Comparison of ENCODE assay signal across 9 mouse cellular contexts in the genomic region with DNA sequence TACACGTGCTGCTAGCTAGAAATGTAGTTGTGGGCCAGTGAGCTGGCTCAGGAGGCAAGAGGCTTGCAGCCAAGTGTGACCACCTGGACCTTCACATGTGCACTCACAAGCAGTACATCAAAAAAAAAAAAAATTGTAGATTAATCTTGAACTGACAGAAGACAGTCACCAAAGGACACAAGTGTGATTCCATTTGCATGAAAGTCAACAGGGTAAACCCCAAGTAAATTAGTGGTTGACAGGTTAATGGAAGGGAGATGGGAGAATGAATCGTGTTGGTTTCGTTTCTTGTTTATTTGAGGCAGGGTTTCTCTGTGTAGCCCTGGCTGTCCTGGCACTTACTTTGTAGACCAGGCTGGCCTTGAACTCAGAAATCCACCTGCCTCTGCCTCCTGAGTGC. TPM values are rescaled to one million over a fixed set of nuclear protein-coding genes. Genes with fewer than 3 reads are reported as not detected.
DNase-seq lines count a peak whose midpoint lies in the region; ATAC-seq and TF ChIP-seq lines count a peak whose summit lies in the region.
"Had no signal": no experiment of that assay in that cellular context is flagged by ENCODE, and none has a peak within 500 bp of the region (broad histone marks: within the 10 kb centered on the region; RNA-seq: fewer than 3 reads in every experiment).

No protein-coding gene starts in this region.

- TF ChIP-seq CTCF in C2C12 (IDR thresholded peaks at IDR 0.05; ENCODE audit: control insufficient read depth, insufficient read depth, insufficient read length): no peak
- TF ChIP-seq CTCF in forebrain, postnatal 0 days (IDR thresholded peaks at IDR 0.05; ENCODE audit: low read depth): no peak

- H3K4me2 ChIP-seq in forebrain, postnatal 0 days (ENCODE audit: low read depth): peak overlapping the region; percentile 74
- H3K4me2 ChIP-seq in liver, embryonic 16.5 days (ENCODE audit: low read depth, low read length): peak overlapping the region; percentile 58

- WGBS in forebrain, postnatal 0 days: 48% methylated on average over 3 of the region's 3 CpGs
- WGBS in liver, embryonic 16.5 days (ENCODE audit: insufficient replicate concordance): 44% methylated on average over 3 of the region's 3 CpGs

- H3K36me3 ChIP-seq in C2C12 (ENCODE audit: control insufficient read depth, insufficient read depth): peaks cover 32% of the 10 kb centered on the region
- peaks cover 12% of the 10 kb centered on the region; the same call in 1 of the 2 replicates for H3K36me3 ChIP-seq in forebrain, postnatal 0 days (ENCODE audit: insufficient read depth)
- H3K36me3 ChIP-seq in liver, embryonic 16.5 days (ENCODE audit: control insufficient read depth, insufficient read depth): peaks cover 12% of the 10 kb centered on the region

- no peak overlapping the region for H3K27ac ChIP-seq in forebrain, postnatal 0 days (ENCODE audit: low read depth, low read length)
- H3K27ac ChIP-seq in liver, embryonic 16.5 days (ENCODE audit: low read length): no peak overlapping the region

- no peak for ATAC-seq in forebrain, postnatal 0 days
- ATAC-seq in liver, embryonic 16.5 days (ENCODE audit: low read depth): no peak
- ATAC-seq in inflammation-experienced regulatory T-cells, adult 6 months: no peak

- H3K79me2 ChIP-seq in C2C12 (ENCODE audit: control insufficient read depth, insufficient read depth): peaks cover 5% of the 10 kb centered on the region

- peaks cover 4% of the 10 kb centered on the region for H3K79me3 ChIP-seq in C2C12 (ENCODE audit: low read depth)

- peaks cover 6% of the 10 kb centered on the region; the same call in 1 of the 2 replicates for H3K4me1 ChIP-seq in forebrain, postnatal 0 days (ENCODE audit: insufficient read depth)
- peaks cover 12% of the 10 kb centered on the region for H3K4me1 ChIP-seq in liver, embryonic 16.5 days (ENCODE audit: control insufficient read depth, low read depth, low read length)

- no peaks in the 10 kb centered on the region for H3K27me3 ChIP-seq in C2C12 (ENCODE audit: control insufficient read depth, insufficient read depth, insufficient read length)
- H3K27me3 ChIP-seq in forebrain, postnatal 0 days (ENCODE audit: insufficient read depth, low read length): no peaks in the 10 kb centered on the region
- no peaks in the 10 kb centered on the region for H3K27me3 ChIP-seq in liver, embryonic 16.5 days (ENCODE audit: control insufficient read depth, insufficient read depth, low read depth, low read length)

- H3K9ac ChIP-seq in forebrain, postnatal 0 days: no peak overlapping the region
- H3K9ac ChIP-seq in liver, embryonic 16.5 days (ENCODE audit: low read depth, low read length): peak overlapping the region; percentile 57

- peak overlapping the region; percentile 60 for H3K4me3 ChIP-seq in C2C12 (ENCODE audit: insufficient read depth, poor library complexity, severe bottlenecking)
- peak overlapping the region; percentile 54 for H3K4me3 ChIP-seq in forebrain, postnatal 0 days (ENCODE audit: low read depth, low read length)
- peak overlapping the region; percentile 79 for H3K4me3 ChIP-seq in liver, embryonic 16.5 days (ENCODE audit: low read depth, low read length)

- DNase-seq in heart, adult 11 months: peak; percentile 53
- no peak for DNase-seq in heart, postnatal 14 days
- no peak for DNase-seq in forebrain, postnatal 0 days
- DNase-seq in left cerebral cortex, postnatal 10 days (ENCODE audit: extremely low spot score in 1 of 2, low spot score in 2 of 2): no peak
- no peak for DNase-seq in layer of hippocampus, adult 8-10 months (ENCODE audit: low spot score in 2 of 2)
- DNase-seq: gastrocnemius, postnatal 14 days had no signal

- intact Hi-C loops in heart, postnatal 14 days (cut with DNase I): loop anchor here (5.0 kb wide), 2 partner anchors 74 to 209 kb away; a partner anchor contains a TSS
- intact Hi-C loops in left cerebral cortex, postnatal 10 days (cut with DNase I): no loop called here

- H3K9me3 ChIP-seq in forebrain, postnatal 0 days (ENCODE audit: low read length): no peaks in the 10 kb centered on the region
- no peaks in the 10 kb centered on the region for H3K9me3 ChIP-seq in liver, embryonic 16.5 days (replicated peaks; ENCODE audit: control insufficient read depth, low read length)

- H3ac ChIP-seq in C2C12 (ENCODE audit: control insufficient read depth, insufficient read length, low read depth): no peak overlapping the region

TF ChIP-seq in C2C12, 6 proteins besides CTCF, POLR2A, EP300 and RAD21:
- no peak for TF ChIP-seq MYOG (IDR thresholded peaks at IDR 0.05; ENCODE audit: control insufficient read depth, extremely low read depth, insufficient read length)
- TF ChIP-seq USF1 (IDR thresholded peaks at IDR 0.05; ENCODE audit: low read depth): no peak
- TF ChIP-seq CEBPB (IDR thresholded peaks at IDR 0.05; ENCODE audit: low read depth): no peak
- TF ChIP-seq MYOD1 (IDR thresholded peaks at IDR 0.05; ENCODE audit: control insufficient read depth, insufficient read length, low read depth): no peak
- no peak for TF ChIP-seq MAX (IDR thresholded peaks at IDR 0.05)
- no peak for TF ChIP-seq FOSL1 (IDR thresholded peaks at IDR 0.05; ENCODE audit: insufficient read depth, low read length, poor library complexity, severe bottlenecking)

RNA-seq across cellular contexts. Expression of a gene that starts 1.3 kb away (rescaled TPM):
- total RNA-seq in heart, postnatal 14 days (2021): 1 to 10 TPM; 3.2 to 4.5 TPM
- 45.1 TPM for polyA plus RNA-seq in C2C12 (2012; fragmentation: generic; extraction: Trizol)
- 45.7 and 46.1 TPM in 2 replicates for total RNA-seq in forebrain, postnatal 0 days (2014; rRNA removed)
- 42.9 and 44.3 TPM in 2 replicates for polyA plus RNA-seq in forebrain, postnatal 0 days (2015; fragmentation: Nextera tagmentation; extraction: Ambion mirVana)
- polyA plus RNA-seq in liver, embryonic 16.5 days (2015; fragmentation: Nextera tagmentation; extraction: Ambion mirVana): 29.1 and 35.1 TPM in 2 replicates
- 10 to 100 TPM; 12.6 to 13.0 TPM for total RNA-seq in left cerebral cortex, postnatal 10 days (2021)
- total RNA-seq in layer of hippocampus, adult 8-10 months (2022): 10 to 100 TPM; 14.3 to 19.6 (median 16.7) TPM
- polyA plus RNA-seq in inflammation-experienced regulatory T-cells, adult 6 months (2017; shearing (Covaris generic)): 10 to 100 TPM; 10.0 to 36.5 (median 16.6) TPM

RNA-seq across cellular contexts. Expression of a gene that starts 8.3 kb away (rescaled TPM):
- 10 to 100 TPM; 70.5 to 71.1 TPM for total RNA-seq in heart, postnatal 14 days (2021)
- 42.6 TPM for polyA plus RNA-seq in C2C12 (2012; fragmentation: generic; extraction: Trizol)
- total RNA-seq in forebrain, postnatal 0 days (2014; rRNA removed): 54.5 and 63.7 TPM in 2 replicates
- polyA plus RNA-seq in forebrain, postnatal 0 days (2015; fragmentation: Nextera tagmentation; extraction: Ambion mirVana): 88.7 and 92.5 TPM in 2 replicates
- 39.1 and 39.2 TPM in 2 replicates for polyA plus RNA-seq in liver, embryonic 16.5 days (2015; fragmentation: Nextera tagmentation; extraction: Ambion mirVana)
- total RNA-seq in left cerebral cortex, postnatal 10 days (2021): 10 to 100 TPM; 75.4 to 83.2 TPM
- 100 to 1,000 TPM in 1 of 4 experiments, 10 to 100 TPM in 3; 94.3 to 102 (median 99.2) TPM for total RNA-seq in layer of hippocampus, adult 8-10 months (2022)
- polyA plus RNA-seq in inflammation-experienced regulatory T-cells, adult 6 months (2017; shearing (Covaris generic)): 100 to 1,000 TPM in 2 of 3 experiments, 10 to 100 TPM in 1; 97.9 to 114 (median 103) TPM

RNA-seq across cellular contexts. Expression of a gene that starts 38.3 kb away (rescaled TPM):
- total RNA-seq in heart, postnatal 14 days (2021): 10 to 100 TPM; 20.6 to 20.7 TPM
- polyA plus RNA-seq in C2C12 (2012; fragmentation: generic; extraction: Trizol): 6.0 TPM
- total RNA-seq in forebrain, postnatal 0 days (2014; rRNA removed): 24.9 and 25.2 TPM in 2 replicates
- 23.5 and 29.3 TPM in 2 replicates for polyA plus RNA-seq in forebrain, postnatal 0 days (2015; fragmentation: Nextera tagmentation; extraction: Ambion mirVana)
- polyA plus RNA-seq in liver, embryonic 16.5 days (2015; fragmentation: Nextera tagmentation; extraction: Ambion mirVana): 10.1 and 13.5 TPM in 2 replicates
- total RNA-seq in left cerebral cortex, postnatal 10 days (2021): 100 to 1,000 TPM in 1 of 2 experiments, 10 to 100 TPM in 1; 84.6 to 108 TPM
- 100 to 1,000 TPM in 1 of 4 experiments, 10 to 100 TPM in 3; 81.9 to 101 (median 90.3) TPM for total RNA-seq in layer of hippocampus, adult 8-10 months (2022)
- 100 to 1,000 TPM in 2 of 3 experiments, 10 to 100 TPM in 1; 94.9 to 137 (median 111) TPM for polyA plus RNA-seq in inflammation-experienced regulatory T-cells, adult 6 months (2017; shearing (Covaris generic))
